Mouse (Mus musculus): ENCODE data around the gene Fbxo4. TPM values are rescaled to one million over a fixed set of nuclear protein-coding genes. Genes with fewer than 3 reads are reported as not detected.
A peak's percentile ranks its signal among the peaks of the same experiment; 100 is the strongest.

Fbxo4 gene
- total RNA-seq, 1 experiment: 5.2 TPM

- H3K9me3 ChIP-seq (ENCODE audit: control insufficient read depth, insufficient read depth, low read depth, low read length): no peaks in the 10 kb centered on the region
- H3K4me1 ChIP-seq (ENCODE audit: control insufficient read depth in 2 of 2, insufficient read depth in 2 of 2, low read length in 2 of 2, poor library complexity in 1 of 2): peaks cover 0 to 2% of the 10 kb centered on the region in 2 experiments; a peak in 1 of 4 replicates
- no peak for TF ChIP-seq ZC3H11A (IDR thresholded peaks at IDR 0.05; ENCODE audit: borderline replicate concordance, low read depth, low read length)
- TF ChIP-seq HCFC1 (IDR thresholded peaks at IDR 0.05; ENCODE audit: borderline replicate concordance, insufficient read depth, low read length): no peak
- no peak for TF ChIP-seq MAFK (IDR thresholded peaks at IDR 0.05; ENCODE audit: insufficient read depth, low read depth, low read length)
- no peak for TF ChIP-seq CHD2 (IDR thresholded peaks at IDR 0.05; ENCODE audit: low read depth, low read length)
- TF ChIP-seq ZNF384 (IDR thresholded peaks at IDR 0.05; ENCODE audit: low read depth, low read length): no peak
- H3K36me3 ChIP-seq (ENCODE audit: control insufficient read depth, insufficient read depth, low read length, poor library complexity, severe bottlenecking): peaks cover 2% of the 10 kb centered on the region
- in situ Hi-C loops (cut with MboI; ENCODE audit: low sequenced_read_pairs in 2 of 2, unreplicated experiment in 2 of 2): no loop called here
- peak overlapping the region; percentile 86 for H3K27ac ChIP-seq (ENCODE audit: insufficient read depth, low read depth, low read length, poor library complexity, severe bottlenecking)
- peak; percentile 51 for DNase-seq (ENCODE audit: low read depth, low spot score)
- peak overlapping the region; percentile 68 for H3K9ac ChIP-seq (ENCODE audit: insufficient read depth, low read depth, low read length, poor library complexity, severe bottlenecking)
- H3K4me3 ChIP-seq (ENCODE audit: insufficient read depth in 1 of 2, low read depth in 1 of 2, low read length in 2 of 2, poor library complexity in 1 of 2, severe bottlenecking in 1 of 2): peak overlapping the region; percentile 67 to 72
Observed at GRCm38 (mm10) chr15:3996267-3997010, 17.1 kb upstream of the Fbxo4 start.

- in situ Hi-C loops (cut with MboI; ENCODE audit: low sequenced_read_pairs in 2 of 2, unreplicated experiment in 2 of 2): no loop called here
- H3K9ac ChIP-seq (ENCODE audit: insufficient read depth, low read depth, low read length, poor library complexity, severe bottlenecking): peak within 1 kb of the TSS; percentile 97
- peak within 1 kb of the TSS; percentile 87 for H3K27ac ChIP-seq (ENCODE audit: insufficient read depth, low read depth, low read length, poor library complexity, severe bottlenecking)
- DNase-seq (ENCODE audit: low read depth, low spot score): peak; percentile 96
- no peaks in the 10 kb centered on the region for H3K9me3 ChIP-seq (ENCODE audit: control insufficient read depth, insufficient read depth, low read depth, low read length)
- peaks cover 3% of the 10 kb centered on the region for H3K36me3 ChIP-seq (ENCODE audit: control insufficient read depth, insufficient read depth, low read length, poor library complexity, severe bottlenecking)
- peaks cover 0 to 2% of the 10 kb centered on the region in 2 experiments; a peak in 1 of 4 replicates for H3K4me1 ChIP-seq (ENCODE audit: control insufficient read depth in 2 of 2, insufficient read depth in 2 of 2, low read length in 2 of 2, poor library complexity in 1 of 2)
- TF ChIP-seq MAFK (IDR thresholded peaks at IDR 0.05; ENCODE audit: insufficient read depth, low read depth, low read length) (no peak), HCFC1 (IDR thresholded peaks at IDR 0.05; ENCODE audit: borderline replicate concordance, insufficient read depth, low read length) (peak; percentile 51; the same call in 1 of the 2 replicates), CHD2 (IDR thresholded peaks at IDR 0.05; ENCODE audit: low read depth, low read length) (peak; percentile 65; the same call in 1 of the 2 replicates), ZC3H11A (IDR thresholded peaks at IDR 0.05; ENCODE audit: borderline replicate concordance, low read depth, low read length) (no peak), ZNF384 (IDR thresholded peaks at IDR 0.05; ENCODE audit: low read depth, low read length) (no peak)
- peak within 1 kb of the TSS; percentile 87 to 97 for H3K4me3 ChIP-seq (ENCODE audit: insufficient read depth in 1 of 2, low read depth in 1 of 2, low read length in 2 of 2, poor library complexity in 1 of 2, severe bottlenecking in 1 of 2)
Observed at GRCm38 (mm10) chr15:3995448-3996266, 16.3 kb upstream of the Fbxo4 start, which contains the start of gene AW549877. AW549877 (minus strand) TSS chr15:3995744.

GRCm38 (mm10) chr15:3994852-3995447 lies 15.6 kb upstream of the Fbxo4 start:
- DNase-seq (ENCODE audit: low read depth, low spot score): no peak
- Histone ChIP-seq H3K27ac (ENCODE audit: insufficient read depth, low read depth, low read length, poor library complexity, severe bottlenecking) (peak overlapping the region; percentile 87), H3K4me1 (ENCODE audit: control insufficient read depth in 2 of 2, insufficient read depth in 2 of 2, low read length in 2 of 2, poor library complexity in 1 of 2) (peaks cover 0 to 2% of the 10 kb centered on the region in 2 experiments; a peak in 1 of 4 replicates), H3K9ac (ENCODE audit: insufficient read depth, low read depth, low read length, poor library complexity, severe bottlenecking) (peak overlapping the region; percentile 97), H3K9me3 (ENCODE audit: control insufficient read depth, insufficient read depth, low read depth, low read length) (no peaks in the 10 kb centered on the region), H3K36me3 (ENCODE audit: control insufficient read depth, insufficient read depth, low read length, poor library complexity, severe bottlenecking) (peaks cover 3% of the 10 kb centered on the region), H3K4me3 (ENCODE audit: insufficient read depth in 1 of 2, low read depth in 1 of 2, low read length in 2 of 2, poor library complexity in 1 of 2, severe bottlenecking in 1 of 2) (peak overlapping the region; percentile 87 to 97)
- in situ Hi-C loops (cut with MboI; ENCODE audit: low sequenced_read_pairs in 2 of 2, unreplicated experiment in 2 of 2): no loop called here
- no peak for TF ChIP-seq HCFC1 (IDR thresholded peaks at IDR 0.05; ENCODE audit: borderline replicate concordance, insufficient read depth, low read length)
- TF ChIP-seq ZC3H11A (IDR thresholded peaks at IDR 0.05; ENCODE audit: borderline replicate concordance, low read depth, low read length): no peak
- no peak for TF ChIP-seq CHD2 (IDR thresholded peaks at IDR 0.05; ENCODE audit: low read depth, low read length)
- TF ChIP-seq MAFK (IDR thresholded peaks at IDR 0.05; ENCODE audit: insufficient read depth, low read depth, low read length): no peak
- TF ChIP-seq ZNF384 (IDR thresholded peaks at IDR 0.05; ENCODE audit: low read depth, low read length): peak; percentile 38; the same call in 1 of the 2 replicates

GRCm38 (mm10) chr15:3987981-3988380 lies 8.6 kb upstream of the Fbxo4 start:
- peaks cover 7% of the 10 kb centered on the region for H3K36me3 ChIP-seq (ENCODE audit: control insufficient read depth, insufficient read depth, low read length, poor library complexity, severe bottlenecking)
- in situ Hi-C loops (cut with MboI; ENCODE audit: low sequenced_read_pairs in 2 of 2, unreplicated experiment in 2 of 2): no loop called here
- DNase-seq (ENCODE audit: low read depth, low spot score): no peak

More at GRCm38 (mm10) chr15:3987981-3988380, 8.6 kb upstream of the Fbxo4 start:
- no peak overlapping the region for H3K9ac ChIP-seq (ENCODE audit: insufficient read depth, low read depth, low read length, poor library complexity, severe bottlenecking)
- TF ChIP-seq MAFK (IDR thresholded peaks at IDR 0.05; ENCODE audit: insufficient read depth, low read depth, low read length) (no peak), ZC3H11A (IDR thresholded peaks at IDR 0.05; ENCODE audit: borderline replicate concordance, low read depth, low read length) (no peak; the same call in 1 of the 2 replicates), HCFC1 (IDR thresholded peaks at IDR 0.05; ENCODE audit: borderline replicate concordance, insufficient read depth, low read length) (no peak), CHD2 (IDR thresholded peaks at IDR 0.05; ENCODE audit: low read depth, low read length) (no peak), ZNF384 (IDR thresholded peaks at IDR 0.05; ENCODE audit: low read depth, low read length) (no peak)
- no peak overlapping the region for H3K27ac ChIP-seq (ENCODE audit: insufficient read depth, low read depth, low read length, poor library complexity, severe bottlenecking)
- H3K4me3 ChIP-seq (ENCODE audit: insufficient read depth in 1 of 2, low read depth in 1 of 2, low read length in 2 of 2, poor library complexity in 1 of 2, severe bottlenecking in 1 of 2): no peak overlapping the region
- H3K9me3 ChIP-seq (ENCODE audit: control insufficient read depth, insufficient read depth, low read depth, low read length): no peaks in the 10 kb centered on the region
- H3K4me1 ChIP-seq (ENCODE audit: control insufficient read depth in 2 of 2, insufficient read depth in 2 of 2, low read length in 2 of 2, poor library complexity in 1 of 2): no peaks in the 10 kb centered on the region

Data from ES-E14 (cell line).